Mouse (Mus musculus): ENCODE measurements around the gene Arl8a. TPM values are rescaled to one million over a fixed set of nuclear protein-coding genes. Genes with fewer than 3 reads are reported as not detected.

The Arl8a gene
- total RNA-seq, 2 experiments from 2014 or later, result 15.6 to 16.9 TPM

GRCm38 (mm10) chr1:135132473-135132872 lies 14.2 kb upstream of the Arl8a start, which contains the start of gene Ptpn7:
TSS of gene Ptpn7 (plus strand) at chr1:135132700.
- DNase-seq, result peak in 1 of 2 experiments; percentile 41
- intact Hi-C loops (cut with DNase I), result no loop called here

GRCm38 (mm10) chr1:135132893-135133369 lies 13.7 kb upstream of the Arl8a start:
- intact Hi-C loops (cut with DNase I), result no loop called here
- no peak for DNase-seq

GRCm38 (mm10) chr1:135133678-135134435 lies 12.8 kb upstream of the Arl8a start:
- intact Hi-C loops (cut with DNase I), result no loop called here
- DNase-seq, result no peak

GRCm38 (mm10) chr1:135135111-135135787 lies 11.4 kb upstream of the Arl8a start:
- intact Hi-C loops (cut with DNase I), result no loop called here

GRCm38 (mm10) chr1:135136500-135136899 lies 10.1 kb upstream of the Arl8a start:
- peak in 1 of 2 experiments; percentile 43 for DNase-seq
- intact Hi-C loops (cut with DNase I), result no loop called here

More at GRCm38 (mm10) chr1:135135111-135135787, 11.4 kb upstream of the Arl8a start:
- DNase-seq, result no peak

- no peak for DNase-seq
- intact Hi-C loops (cut with DNase I), result no loop called here
These were observed 6.7 kb upstream of the Arl8a start for GRCm38 (mm10) chr1:135139906-135140305.

GRCm38 (mm10) chr1:135142452-135142851 lies 4.2 kb upstream of the Arl8a start:
- intact Hi-C loops (cut with DNase I), result no loop called here
- DNase-seq, result no peak

GRCm38 (mm10) chr1:135143940-135144339 lies 2.7 kb upstream of the Arl8a start:
- intact Hi-C loops (cut with DNase I), result no loop called here
- no peak for DNase-seq

- peak; percentile 78 to 81 for DNase-seq
- intact Hi-C loops (cut with DNase I), result no loop called here
These were observed 500 bp downstream of the Arl8a start for GRCm38 (mm10) chr1:135146946-135147701.

GRCm38 (mm10) chr1:135147702-135148058 lies 1.1 kb downstream of the Arl8a start:
- intact Hi-C loops (cut with DNase I), result no loop called here

GRCm38 (mm10) chr1:135148476-135148875 lies 1.9 kb downstream of the Arl8a start:
- DNase-seq, result no peak
- intact Hi-C loops (cut with DNase I), result no loop called here

More at GRCm38 (mm10) chr1:135147702-135148058, 1.1 kb downstream of the Arl8a start:
- DNase-seq, result peak in 1 of 2 experiments; percentile 41

- DNase-seq, result no peak
- intact Hi-C loops (cut with DNase I), result no loop called here
These were observed 2.4 kb downstream of the Arl8a start for GRCm38 (mm10) chr1:135148996-135149395.

GRCm38 (mm10) chr1:135154011-135154410 lies 7.4 kb downstream of the Arl8a start:
- intact Hi-C loops (cut with DNase I), result no loop called here
- DNase-seq, result no peak

GRCm38 (mm10) chr1:135154411-135154959 lies 7.9 kb downstream of the Arl8a start:
- DNase-seq, result peak; percentile 43 to 74
- intact Hi-C loops (cut with DNase I), result no loop called here

GRCm38 (mm10) chr1:135156300-135156699 lies 9.7 kb downstream of the Arl8a start:
- DNase-seq, result no peak

GRCm38 (mm10) chr1:135158633-135159032 lies 12.0 kb downstream of the Arl8a start:
- intact Hi-C loops (cut with DNase I), result no loop called here

More at GRCm38 (mm10) chr1:135156300-135156699, 9.7 kb downstream of the Arl8a start:
- intact Hi-C loops (cut with DNase I), result no loop called here

GRCm38 (mm10) chr1:135159074-135159473 lies 12.4 kb downstream of the Arl8a start:
- intact Hi-C loops (cut with DNase I), result no loop called here
- DNase-seq, result no peak

More at GRCm38 (mm10) chr1:135158633-135159032, 12.0 kb downstream of the Arl8a start:
- DNase-seq, result no peak

GRCm38 (mm10) chr1:135159556-135160123 lies 13.0 kb downstream of the Arl8a start:
- no peak for DNase-seq
- intact Hi-C loops (cut with DNase I), result no loop called here

GRCm38 (mm10) chr1:135160411-135161050 lies 13.9 kb downstream of the Arl8a start:
- no peak for DNase-seq
- intact Hi-C loops (cut with DNase I), result no loop called here

GRCm38 (mm10) chr1:135162720-135163119 lies 16.1 kb downstream of the Arl8a start:
- DNase-seq, result no peak
- intact Hi-C loops (cut with DNase I), result no loop called here
